Mouse (Mus musculus) brain, adult 2 months (tissue): ENCODE data around the gene Ppfia2.

ENCODE experiments used
- DNase-seq: peaks from one replicate; pipeline ENCODE4 v3.0.0; 2011; ENCODE audit warnings: low read depth, low spot score

The Ppfia2 gene

DNA sequence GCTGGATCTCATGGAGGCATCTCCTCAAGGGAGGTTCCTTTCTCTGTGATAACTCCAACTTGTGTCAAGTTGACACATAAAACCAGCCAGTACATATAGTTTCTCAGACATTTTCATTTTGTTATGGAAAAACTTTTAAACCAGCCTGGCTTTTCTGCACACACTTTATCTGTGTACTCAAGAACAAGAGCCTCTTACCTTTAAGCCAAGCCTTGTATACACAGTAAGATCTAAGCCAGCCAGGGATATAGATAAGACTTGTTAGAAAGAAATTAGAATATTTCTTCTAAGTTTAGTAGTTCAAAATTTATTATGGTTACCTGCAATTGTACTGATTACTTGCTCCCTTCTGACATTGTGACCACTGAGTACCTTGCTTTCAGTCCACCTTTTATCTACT, 444.1 kb downstream of the Ppfia2 start:
- no peak for DNase-seq

DNA sequence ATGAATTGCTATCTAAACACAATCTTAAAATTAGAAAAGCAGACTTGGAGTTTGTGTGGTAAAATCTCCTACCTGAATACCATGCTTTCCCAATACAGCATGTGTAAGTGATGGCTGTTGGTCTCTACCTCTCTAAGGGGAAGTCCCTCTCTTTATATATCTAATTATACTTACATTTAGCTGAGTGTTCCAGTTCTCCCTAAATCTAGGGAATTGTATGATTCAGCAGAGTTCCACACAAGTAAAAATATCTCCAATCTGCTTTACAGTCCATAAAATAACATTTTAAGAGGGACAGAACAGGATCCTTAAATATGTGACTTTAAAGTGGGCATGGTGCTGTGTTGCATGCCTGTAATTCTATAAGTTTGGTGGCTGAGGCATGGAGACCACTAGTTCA, 444.7 kb downstream of the Ppfia2 start:
- DNase-seq: peak; percentile 27

DNA sequence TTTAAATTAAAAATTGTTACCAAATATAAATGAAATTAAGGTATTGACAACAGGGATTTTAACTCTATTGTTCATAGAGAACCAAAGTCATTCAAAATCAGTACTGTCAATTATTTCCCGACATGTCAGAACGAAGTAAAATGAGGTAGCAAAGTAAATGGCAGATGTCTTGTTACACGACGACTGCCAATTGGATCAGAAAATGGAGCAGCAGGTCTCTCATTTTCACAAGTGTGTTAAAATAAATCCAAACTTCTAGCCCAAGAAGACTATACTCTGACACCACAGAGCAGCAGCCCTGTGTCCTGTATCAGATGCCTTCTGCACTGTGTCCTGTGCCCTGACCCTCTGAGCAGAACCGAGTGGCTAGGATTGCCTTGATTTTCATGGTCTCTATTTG, 454.2 kb downstream of the Ppfia2 start:
- DNase-seq: no peak

DNA sequence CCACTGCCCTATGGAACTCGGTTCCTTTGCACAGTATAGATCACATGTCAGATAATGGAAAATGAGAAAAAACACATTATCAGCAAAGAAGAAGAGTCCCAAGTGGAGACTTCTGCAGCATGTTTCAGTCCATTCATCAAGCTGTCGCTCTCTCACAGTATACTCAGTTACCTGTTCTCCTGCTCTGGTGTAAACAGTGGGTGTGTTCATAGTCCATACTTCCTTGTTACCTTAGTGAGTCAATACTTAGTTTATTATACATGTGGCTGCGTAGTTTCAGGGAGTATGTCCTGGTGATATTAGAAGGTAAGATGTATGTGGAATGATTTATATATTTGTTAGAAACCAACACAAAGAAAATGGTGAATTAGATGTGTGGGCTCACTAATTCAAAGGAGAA, 454.7 kb downstream of the Ppfia2 start:
- no peak for DNase-seq

DNA sequence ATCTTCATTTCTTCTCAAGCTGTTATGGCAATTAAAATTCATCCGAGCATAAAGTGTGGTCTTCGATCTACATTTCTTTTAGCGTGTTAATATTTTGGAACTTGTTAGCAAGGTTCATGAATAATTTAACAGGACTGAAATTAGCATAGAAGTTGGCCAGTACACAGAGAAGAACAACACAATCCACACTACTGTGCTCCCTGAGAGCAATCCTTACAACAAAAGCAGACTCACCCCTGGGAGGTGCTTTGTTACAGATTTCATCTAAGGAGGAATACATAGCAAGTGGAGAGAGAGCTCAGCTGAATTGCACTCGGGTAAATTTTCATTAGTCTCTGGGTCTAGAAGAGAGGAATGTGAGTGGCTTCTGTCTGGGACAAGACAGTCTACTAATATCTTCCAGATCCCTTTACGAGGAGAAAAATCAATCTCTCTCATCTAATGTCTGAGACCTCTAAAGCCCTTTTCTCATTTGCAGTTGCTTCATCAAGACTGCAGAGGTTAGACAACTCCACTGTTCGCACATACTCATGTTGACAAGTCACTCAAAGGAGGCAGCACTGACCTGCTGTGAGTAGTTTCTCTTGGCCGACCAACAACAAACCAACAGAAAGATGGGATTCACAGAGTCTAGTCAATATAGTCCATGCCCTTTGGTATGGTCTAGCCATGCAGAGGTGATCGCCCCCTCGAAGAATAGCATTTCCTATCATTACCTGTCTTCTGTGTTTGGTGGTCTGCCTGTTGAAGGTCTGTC, 458.6 kb downstream of the Ppfia2 start:
- DNase-seq: peak; percentile 20

DNA sequence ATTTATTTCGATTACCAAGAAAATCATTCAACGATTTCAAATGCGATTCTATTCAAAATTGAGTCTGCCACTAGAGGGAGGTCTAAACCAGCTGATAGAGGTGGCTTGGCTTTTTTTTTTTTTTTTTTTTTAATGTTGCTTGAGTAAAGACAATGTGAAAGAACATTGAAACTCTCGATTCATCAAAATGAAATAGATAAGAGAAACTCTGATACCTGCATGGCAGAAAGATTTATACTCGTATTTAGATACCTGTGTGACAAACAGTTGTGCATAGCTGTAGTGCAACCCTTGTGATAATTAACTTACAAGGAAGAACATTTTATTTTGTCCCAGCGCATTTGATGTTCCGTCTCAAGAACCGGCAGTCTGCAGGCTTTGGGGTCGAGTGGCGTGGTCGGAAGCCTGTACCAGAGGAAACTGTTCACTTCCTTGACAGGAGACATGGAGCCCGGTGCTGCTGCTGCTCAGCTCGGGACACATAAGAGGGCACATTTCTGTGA, 462.5 kb downstream of the Ppfia2 start:
- peak; percentile 72 for DNase-seq

DNA sequence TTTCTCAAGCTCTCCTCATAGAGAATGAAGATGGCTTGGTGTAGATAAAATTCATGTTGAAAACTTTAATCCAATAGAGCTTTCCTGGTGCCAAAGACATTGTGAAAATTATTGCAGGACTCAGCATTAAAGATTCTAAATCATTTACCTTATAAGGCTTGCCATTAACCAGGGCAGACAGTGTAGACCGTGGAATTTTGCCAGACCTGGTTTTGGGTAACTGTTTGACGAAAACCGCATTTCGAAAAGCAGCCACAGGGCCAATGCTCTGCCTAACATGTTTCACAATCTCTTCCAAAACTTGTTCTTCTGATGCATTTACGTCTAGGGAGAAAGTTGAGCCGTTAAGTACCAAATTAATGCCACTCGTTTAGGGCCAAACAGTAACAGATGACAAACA, 466.9 kb downstream of the Ppfia2 start:
- DNase-seq: no peak

DNA sequence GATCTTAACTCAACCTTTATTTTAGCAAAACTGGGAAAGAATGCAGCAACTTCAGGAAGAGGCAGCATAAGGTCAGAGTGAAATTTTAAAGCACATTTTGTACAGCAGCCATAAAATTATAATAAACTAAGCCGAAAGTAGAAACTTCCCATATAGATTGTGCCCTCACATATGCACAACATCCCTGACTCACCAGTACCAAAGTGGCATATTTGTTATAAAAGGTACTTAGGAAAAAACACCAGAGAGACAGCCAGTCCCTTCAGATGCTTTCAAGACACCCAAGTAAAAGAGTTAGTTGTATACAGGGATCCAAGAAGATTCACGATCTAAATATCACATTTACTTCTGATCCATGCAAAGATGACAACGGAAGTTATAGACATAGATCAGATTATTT, 468.7 kb downstream of the Ppfia2 start:
- DNase-seq: peak; percentile 46

DNA sequence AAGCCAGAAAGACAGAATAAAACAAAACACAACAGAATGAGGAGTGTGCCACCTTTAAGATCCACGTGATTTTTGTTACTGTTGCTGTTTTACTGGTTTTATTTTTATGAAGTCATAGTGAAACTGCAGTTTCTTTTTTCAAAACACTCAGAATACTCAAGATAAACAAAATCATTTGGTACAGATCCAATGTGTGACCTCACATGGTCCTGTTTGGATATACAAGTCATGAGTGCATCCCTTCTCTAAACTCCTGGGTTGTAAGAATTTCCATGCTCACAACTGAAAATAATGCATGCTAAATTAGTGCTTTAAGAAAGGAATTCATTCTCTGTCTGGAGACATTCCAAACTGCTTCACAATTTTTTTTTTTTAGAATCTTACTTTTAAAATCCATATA, 469.3 kb downstream of the Ppfia2 start:
- DNase-seq: no peak

DNA sequence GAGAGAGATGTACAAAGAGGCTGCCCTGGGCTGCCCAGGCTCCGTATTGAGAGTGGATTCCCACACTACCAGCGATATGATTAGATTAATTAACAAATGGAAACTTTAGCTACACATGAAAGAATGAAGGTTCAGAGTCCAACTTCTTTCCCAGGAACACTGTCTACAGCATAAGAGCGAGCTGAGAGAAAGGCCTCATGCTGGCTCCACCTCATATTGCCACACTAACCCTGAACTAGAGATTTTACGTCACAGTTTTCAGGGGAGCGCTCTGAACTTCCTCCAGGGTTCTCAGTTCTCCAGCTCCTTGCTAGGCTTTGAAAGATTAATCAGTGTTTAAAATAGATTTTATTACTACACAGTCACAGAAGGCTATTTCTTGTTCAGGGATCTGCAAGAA, 471.2 kb downstream of the Ppfia2 start:
- no peak for DNase-seq

DNA sequence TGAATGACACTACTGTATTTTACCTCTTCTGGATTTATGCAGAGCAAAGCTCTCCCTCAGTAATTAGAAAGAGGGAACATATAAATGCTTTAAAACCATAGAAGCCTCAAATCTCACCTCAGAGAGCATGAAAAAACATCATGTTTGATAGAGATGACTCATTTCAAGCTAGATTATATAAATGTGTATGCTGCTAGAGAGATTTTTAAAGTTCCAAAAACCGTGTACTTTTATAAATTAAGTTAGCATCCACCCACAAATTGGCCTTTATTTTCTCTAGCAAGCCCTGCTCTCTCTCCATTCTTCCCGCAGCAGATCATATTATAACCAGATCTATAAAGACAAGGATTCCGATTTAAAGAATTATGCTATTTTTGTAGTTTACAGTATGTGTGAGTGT, 488.9 kb downstream of the Ppfia2 start:
- peak; percentile 40 for DNase-seq

DNA sequence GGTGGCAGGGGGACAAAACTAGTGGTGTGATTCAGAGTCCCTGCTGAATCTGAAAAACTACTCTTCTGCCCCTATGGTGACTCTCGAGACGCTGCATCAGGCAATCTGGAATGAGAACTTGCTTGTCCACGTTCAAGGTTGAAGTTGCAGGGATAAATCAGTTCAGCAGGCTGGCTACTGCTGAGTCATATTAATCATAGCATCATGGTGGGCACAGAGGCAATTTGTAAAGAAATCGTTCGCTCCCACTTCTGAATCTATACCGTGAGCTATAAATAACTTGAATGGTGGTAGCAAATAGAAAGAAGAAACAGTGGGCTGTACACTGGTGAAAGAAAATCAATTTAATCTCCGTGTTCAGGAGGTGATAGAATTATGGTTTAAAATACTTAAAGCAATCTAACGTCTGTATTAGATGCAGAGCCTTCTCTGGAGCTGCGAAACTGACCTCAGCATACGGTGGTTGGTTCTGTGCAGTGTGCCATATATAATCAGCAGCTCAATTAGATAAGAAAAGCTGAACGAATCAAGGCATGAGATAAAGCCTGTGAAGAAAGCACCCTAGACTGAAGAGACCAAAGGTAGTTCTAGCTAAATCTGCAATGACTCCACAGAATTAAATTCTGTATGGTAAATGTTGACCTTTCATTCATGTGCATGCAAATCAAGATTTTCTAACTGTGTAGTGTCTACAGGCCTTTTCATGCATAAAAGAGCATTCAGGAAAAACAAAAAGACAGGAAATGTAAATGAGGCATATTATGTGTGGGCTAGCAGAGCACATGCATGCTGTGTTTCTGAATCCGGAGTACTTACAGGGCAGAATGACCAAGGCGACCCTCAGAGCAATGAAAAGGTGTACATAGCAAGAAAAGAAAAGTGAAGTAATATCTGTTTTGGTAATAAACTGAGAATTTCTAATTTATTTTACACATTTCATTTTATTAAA, 505.3 kb downstream of the Ppfia2 start:
- DNase-seq: no peak
